Mouse (Mus musculus) layer of hippocampus, adult 11-12 months (tissue): Measurements from ENCODE around the gene Rsph3b.
"Not testable (repeated sequence)": the region's sequence is repeated elsewhere in the genome, so short reads cannot be mapped to it uniquely, and the experiment has no call there.

Experiments
- DNase-seq: peaks from one replicate; pipeline ENCODE4 v3.0.0; 2022; ENCODE audit warnings: low spot score

The Rsph3b gene

GRCm38 (mm10) chr17:6958881-6959280, 10.4 kb upstream of the Rsph3b start:
- not testable (repeated sequence) for DNase-seq

- DNase-seq: not testable (repeated sequence)
These were observed 317 bp upstream of the Rsph3b start for GRCm38 (mm10) chr17:6948769-6949228.

GRCm38 (mm10) chr17:6947637-6947983, 872 bp downstream of the Rsph3b start:
- not testable (repeated sequence) for DNase-seq

DNA sequence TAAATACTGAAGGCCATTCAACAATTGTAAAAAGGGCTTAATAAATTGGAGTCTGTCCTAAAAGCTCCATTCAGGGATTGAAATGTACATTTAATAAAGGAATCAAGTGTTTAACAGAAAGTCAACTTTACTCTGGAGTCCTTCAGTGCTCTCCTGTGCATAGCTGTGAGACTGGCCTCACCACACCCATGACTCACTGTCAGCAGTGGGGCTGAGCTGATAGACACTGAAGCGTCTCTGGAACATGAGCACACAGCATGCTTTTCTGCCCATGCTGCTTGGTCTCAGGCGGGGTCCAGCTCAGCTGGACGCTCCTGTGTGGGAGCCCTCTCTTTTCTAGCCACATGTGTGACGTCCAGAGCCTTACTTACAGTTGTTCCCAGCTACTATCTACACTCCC, 5.9 kb downstream of the Rsph3b start:
- DNase-seq: not testable (repeated sequence)

DNA sequence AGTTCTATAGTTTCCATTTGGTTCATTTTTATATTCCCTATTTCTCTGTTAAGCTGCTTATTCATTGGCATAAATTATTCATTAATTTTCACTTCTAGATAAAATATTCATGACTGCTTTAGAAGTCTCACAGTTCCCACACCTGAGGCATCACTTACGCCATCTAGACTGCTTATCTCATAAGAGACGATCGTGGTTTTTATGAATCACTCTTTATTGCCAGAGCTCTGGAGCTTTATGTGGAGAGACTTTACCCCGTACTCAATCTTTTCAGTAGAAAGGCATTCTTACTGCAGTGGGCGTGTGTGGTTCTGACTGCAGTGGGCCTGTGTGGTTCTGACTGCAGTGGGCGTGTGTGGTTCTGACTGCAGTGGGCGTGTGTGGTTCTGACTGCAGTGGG, 16.9 kb downstream of the Rsph3b start:
- DNase-seq: not testable (repeated sequence)

GRCm38 (mm10) chr17:6920351-6920894, 28.1 kb downstream of the Rsph3b start:
- DNase-seq: not testable (repeated sequence)

DNA sequence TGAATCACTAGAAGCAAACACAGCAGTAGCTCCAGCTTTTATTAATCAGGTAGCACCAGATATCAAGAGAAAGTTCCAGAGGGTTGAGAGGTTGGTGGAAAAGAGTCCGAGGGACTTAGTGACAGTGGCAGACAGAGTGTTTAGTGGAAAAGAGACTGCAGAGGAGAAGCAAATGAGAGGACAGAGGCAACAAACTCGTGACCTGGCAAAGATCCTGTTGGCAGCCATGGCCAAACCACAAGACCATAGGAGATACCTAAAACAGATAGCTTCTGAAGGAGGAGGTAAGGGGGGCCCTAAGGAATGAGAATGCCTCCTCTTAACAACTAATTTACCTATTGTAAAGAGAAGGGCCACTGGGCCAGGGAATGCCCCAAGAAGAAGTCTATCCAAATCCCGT, 29.1 kb downstream of the Rsph3b start:
- DNase-seq: not testable (repeated sequence)

DNA sequence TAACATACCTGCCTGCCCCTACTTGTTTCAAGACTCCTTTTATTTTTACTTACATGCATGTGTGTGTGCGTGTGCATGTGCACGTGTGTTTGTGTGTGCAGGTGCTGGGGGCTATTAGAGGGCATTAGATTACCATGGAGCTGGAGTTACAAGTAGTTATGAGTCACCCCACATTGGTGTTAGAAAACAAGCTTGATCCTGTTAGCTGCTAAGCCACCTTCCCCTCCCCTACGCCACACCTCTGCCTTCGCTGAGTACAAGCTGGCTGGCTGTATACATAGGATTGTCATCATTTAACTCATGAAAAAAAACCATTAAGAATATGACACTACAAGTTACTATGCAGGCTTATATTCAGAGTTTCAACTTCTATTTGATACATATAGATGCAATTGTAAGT, 33.2 kb downstream of the Rsph3b start:
- not testable (repeated sequence) for DNase-seq

- DNase-seq: not testable (repeated sequence)
These were observed 34.4 kb downstream of the Rsph3b start for GRCm38 (mm10) chr17:6914066-6914465.

DNA sequence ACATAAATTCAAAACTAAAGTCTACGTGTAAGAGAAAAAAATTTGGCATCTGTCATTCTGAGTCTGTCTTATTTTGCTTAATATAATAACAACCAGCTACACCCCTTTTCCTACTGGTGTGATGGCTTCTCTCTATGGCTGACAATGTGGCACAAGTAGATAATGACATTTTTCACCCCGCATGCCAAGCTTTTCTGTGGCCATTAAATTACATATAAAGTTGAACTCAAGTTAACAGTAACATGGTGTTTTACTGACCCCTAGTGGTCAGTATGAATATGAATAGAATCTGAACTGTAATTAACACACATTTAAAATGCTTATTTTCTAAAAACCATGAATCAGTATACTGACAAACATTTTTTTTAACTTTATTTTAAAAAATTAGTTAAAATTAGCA, 48.1 kb downstream of the Rsph3b start:
- not testable (repeated sequence) for DNase-seq

DNA sequence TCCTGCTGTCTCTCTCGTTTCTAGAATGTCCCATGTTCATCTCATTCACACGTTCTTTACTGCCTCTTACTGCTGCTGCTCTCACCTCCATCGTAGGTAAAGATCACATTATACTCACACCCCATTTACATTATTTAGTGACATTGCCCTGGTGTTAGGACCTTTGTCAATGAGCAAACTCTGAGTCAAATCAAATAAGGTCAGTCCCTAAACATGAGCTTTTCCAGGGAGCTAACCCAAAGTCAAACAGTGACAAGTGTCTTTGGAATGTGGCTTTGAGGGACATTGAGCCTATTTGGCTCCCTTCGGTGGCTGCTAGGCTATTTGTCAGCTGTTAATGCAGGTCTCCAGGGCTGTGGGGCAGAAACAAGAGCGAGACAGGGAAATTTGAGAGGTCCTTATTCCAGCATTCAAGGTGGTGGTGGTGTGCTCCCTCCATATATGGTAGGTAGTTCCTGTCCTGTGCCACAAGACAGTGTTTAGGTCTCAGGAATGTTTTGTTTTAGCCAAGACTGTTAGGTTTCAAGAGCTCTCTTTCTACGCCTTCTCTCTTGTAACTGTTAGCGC, 50.4 kb downstream of the Rsph3b start:
- DNase-seq: not testable (repeated sequence)

DNA sequence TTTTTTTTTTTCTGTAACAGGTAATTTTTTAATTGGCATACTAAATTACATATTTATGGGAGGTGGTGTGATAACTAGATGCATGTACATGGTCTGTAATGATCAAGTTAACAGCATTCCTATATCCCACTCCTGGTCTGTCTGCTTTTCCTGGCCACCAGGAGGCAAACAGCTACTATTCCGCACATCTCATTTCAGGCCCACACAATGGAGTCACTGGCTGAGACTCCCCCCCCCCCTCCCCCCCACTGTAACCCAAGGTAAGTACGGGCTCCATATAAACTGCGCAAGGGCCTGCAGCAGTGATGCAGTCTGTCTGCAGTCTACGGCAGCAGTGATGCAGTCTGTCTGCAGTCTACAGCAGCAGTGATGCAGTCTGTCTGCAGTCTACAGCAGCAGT, 51.7 kb downstream of the Rsph3b start:
- DNase-seq: no peak

GRCm38 (mm10) chr17:6893332-6893731, 55.1 kb downstream of the Rsph3b start:
- no peak for DNase-seq

DNA sequence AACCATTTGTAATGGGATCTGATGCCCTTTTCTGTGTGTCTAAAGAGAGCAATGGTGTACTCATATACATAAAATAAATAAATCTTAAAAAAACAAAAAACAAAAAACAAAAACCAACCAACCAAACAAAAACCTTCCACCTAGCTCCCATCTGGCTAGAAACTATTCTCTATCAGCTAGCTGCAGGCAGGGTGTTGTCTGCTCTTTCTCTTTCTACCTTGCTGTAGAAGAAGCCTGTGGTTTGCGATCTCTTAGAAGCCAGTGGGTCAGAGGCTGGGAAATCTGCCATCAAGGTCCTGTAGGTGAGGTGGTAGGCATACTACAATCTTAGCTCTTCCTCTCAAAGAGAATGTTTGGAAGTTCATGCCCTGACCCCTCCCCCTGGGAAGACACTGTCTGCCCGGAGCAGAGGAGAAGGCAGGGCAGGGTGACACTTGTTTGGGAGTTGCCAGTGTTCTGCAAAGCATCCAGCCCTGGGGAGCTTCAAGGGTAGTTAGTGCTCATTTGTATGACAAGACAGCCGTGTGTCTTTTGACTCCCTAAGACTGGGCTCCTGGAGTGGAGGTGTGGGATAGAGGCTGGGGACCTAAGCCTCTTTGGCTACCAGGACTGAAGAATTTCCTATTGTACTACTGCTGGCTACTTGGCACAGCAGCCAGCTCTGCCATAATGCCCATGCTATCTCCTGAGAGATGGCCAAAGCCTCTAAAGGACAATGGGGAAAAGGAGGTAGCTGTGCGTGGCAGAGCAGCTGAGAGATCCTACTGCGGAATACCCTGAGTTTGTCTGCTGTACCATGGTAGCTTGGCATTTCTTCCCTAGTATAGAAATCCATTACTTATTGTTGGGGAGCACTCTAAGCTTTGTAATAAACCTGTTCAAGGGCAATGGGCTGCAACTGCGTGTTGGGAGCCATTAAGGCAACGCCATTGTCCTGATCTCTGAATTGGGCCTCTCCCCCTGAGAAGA, 56.2 kb downstream of the Rsph3b start:
- DNase-seq: no peak

- no peak for DNase-seq
These were observed 62.0 kb downstream of the Rsph3b start for GRCm38 (mm10) chr17:6886445-6886844.

DNA sequence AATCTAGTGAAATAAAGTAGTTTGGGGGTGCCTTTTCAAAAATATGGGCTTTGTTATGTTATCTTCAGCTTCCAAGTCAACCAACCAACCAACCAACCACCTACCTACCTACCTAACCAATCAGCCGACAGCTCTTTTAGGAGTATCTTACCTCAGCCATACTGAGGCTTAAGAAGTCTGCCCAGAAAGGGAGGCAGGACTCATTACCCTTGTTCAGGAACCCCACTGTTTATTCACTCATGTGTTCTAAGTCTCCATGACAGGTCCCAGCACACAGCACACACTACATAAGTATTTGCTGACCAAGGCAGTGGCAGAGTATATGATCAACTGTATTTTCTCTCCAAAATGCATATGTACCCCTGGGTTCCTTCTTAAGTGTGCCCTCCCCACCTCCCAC, 64.0 kb downstream of the Rsph3b start:
- DNase-seq: no peak

GRCm38 (mm10) chr17:6881306-6881705, 67.2 kb downstream of the Rsph3b start:
- DNase-seq: no peak

GRCm38 (mm10) chr17:6871421-6871820, 77.1 kb downstream of the Rsph3b start:
- DNase-seq: no peak

GRCm38 (mm10) chr17:6868810-6869209, 79.7 kb downstream of the Rsph3b start:
- DNase-seq: no peak

GRCm38 (mm10) chr17:6867740-6868139, 80.7 kb downstream of the Rsph3b start:
- no peak for DNase-seq

DNA sequence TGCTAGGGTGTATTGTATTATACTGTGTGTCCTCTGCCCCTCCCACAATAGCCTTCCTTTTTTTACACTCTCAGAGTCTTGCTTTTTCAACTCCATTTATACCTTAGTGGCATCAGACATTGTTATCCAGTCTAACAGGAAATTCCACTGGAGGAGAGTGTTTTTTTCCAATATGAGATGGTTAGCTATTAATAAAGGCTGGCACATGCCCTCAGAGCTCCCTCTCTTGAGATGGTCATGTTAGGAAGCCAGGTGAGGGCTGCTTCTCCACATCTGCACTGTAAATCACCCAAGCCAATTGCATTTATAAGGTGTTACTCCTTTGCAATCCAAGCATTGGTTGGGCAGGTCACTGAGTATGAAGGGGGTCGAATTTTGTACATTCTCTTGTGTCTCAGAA, 81.9 kb downstream of the Rsph3b start:
- DNase-seq: no peak

DNA sequence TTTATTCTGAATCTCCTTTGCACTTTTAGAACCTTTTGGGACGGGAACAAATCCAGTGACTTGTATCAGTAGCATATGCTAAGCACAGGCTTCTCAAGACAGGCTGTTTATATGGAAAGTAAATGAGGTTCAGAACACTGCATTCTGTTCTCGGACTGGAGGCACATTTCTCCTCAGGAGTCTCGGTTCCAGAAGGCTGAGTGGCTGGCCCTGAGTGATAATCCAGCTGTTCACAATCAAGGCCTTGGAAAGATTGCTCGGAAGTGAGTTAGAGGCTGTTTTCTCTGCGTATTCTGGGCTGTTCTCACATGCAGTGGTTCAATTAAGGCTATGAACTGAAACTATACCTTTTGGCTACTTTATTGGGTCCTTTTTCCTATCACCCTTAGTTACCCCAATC, 82.9 kb downstream of the Rsph3b start:
- DNase-seq: peak; percentile 10

- DNase-seq: no peak
These were observed 83.6 kb downstream of the Rsph3b start for GRCm38 (mm10) chr17:6864869-6865268.
